ENCODE assay signal across 9 mouse cellular contexts in genomic region chr4:117096666-117097065, GRCm38 (mm10). TPM values are rescaled to one million over a fixed set of nuclear protein-coding genes. Genes with fewer than 3 reads are reported as not detected.
A peak's percentile ranks its signal among the peaks of the same experiment; 100 is the strongest.
DNase-seq lines count a peak whose midpoint lies in the region; ATAC-seq and TF ChIP-seq lines count a peak whose summit lies in the region.
"Had no signal": no experiment of that assay in that cellular context is flagged by ENCODE, and none has a peak within 500 bp of the region (broad histone marks: within the 10 kb centered on the region; RNA-seq: fewer than 3 reads in every experiment).

No protein-coding gene starts in this region.

- no peak overlapping the region for H3K4me3 ChIP-seq in CH12.LX (replicated peaks in 1 of 3; ENCODE audit: low read depth in 2 of 3, low read length in 2 of 3, poor library complexity in 1 of 3)
- peak overlapping the region; percentile 33 for H3K4me3 ChIP-seq in cortical plate, adult 2 months (ENCODE audit: insufficient read depth, low read length)
- H3K4me3 ChIP-seq in heart, postnatal 0 days (ENCODE audit: low read depth, low read length), result peak overlapping the region; percentile 56
- peak overlapping the region; percentile 47; the same call in 1 of the 2 replicates for H3K4me3 ChIP-seq in liver, embryonic 15.5 days (replicated peaks)
- H3K4me3 ChIP-seq in thymus, adult 2 months (ENCODE audit: control insufficient read depth, insufficient read depth, low read length), result no peak overlapping the region

- TF ChIP-seq RAD21 in CH12.LX (IDR thresholded peaks at IDR 0.05; ENCODE audit: low read depth, low read length), result no peak

- dilution Hi-C loops in CH12.LX (cut with MboI; ENCODE audit: extremely low pct_ligation_motif_present, extremely low pct_unique_long_range_greater_than_20kb, low sequenced_read_pairs), result no loop called here

- no peak for TF ChIP-seq POLR2A in CH12.LX (IDR thresholded peaks at IDR 0.05; ENCODE audit: low read depth, low read length)
- no peak for TF ChIP-seq POLR2A in cortical plate, adult 2 months (IDR thresholded peaks at IDR 0.05; ENCODE audit: extremely low read depth, insufficient read depth, low read length)
- no peak for TF ChIP-seq POLR2A in thymus, adult 2 months (IDR thresholded peaks at IDR 0.05; ENCODE audit: control insufficient read depth, extremely low read depth, insufficient read depth, low read length, poor library complexity)

- DNase-seq in CH12.LX (ENCODE audit: extremely low read depth), result no peak
- DNase-seq in heart, postnatal 0 days (ENCODE audit: low spot score), result peak; percentile 14
- DNase-seq in right cerebral cortex, adult 2 months (ENCODE audit: low spot score in 2 of 2), result no peak
- no peak for DNase-seq in frontal cortex, adult 2 months (ENCODE audit: extremely low spot score in 1 of 2, low spot score in 1 of 2)
- no peak for DNase-seq in thymus, adult 2 months

- in situ Hi-C loops in CH12.LX (cut with MboI; ENCODE audit: low pct_ligation_motif_present, low pct_unique_long_range_greater_than_20kb, low sequenced_read_pairs), result no loop called here

- H3K79me2 ChIP-seq in CH12.LX (replicated peaks; ENCODE audit: control insufficient read depth, extremely low read depth, insufficient read depth, poor library complexity, severe bottlenecking), result no peaks in the 10 kb centered on the region

- no peak overlapping the region for H3K27ac ChIP-seq in CH12.LX (ENCODE audit: insufficient read depth, low read depth)
- no peak overlapping the region for H3K27ac ChIP-seq in cortical plate, adult 2 months (ENCODE audit: insufficient read depth, low read length)
- peak overlapping the region; percentile 73 for H3K27ac ChIP-seq in heart, postnatal 0 days (ENCODE audit: low read depth)
- H3K27ac ChIP-seq in liver, embryonic 15.5 days (replicated peaks), result 0 out of 2 replicates have a peak overlapping the region, but pooled peaks have one; percentile 8
- H3K27ac ChIP-seq in thymus, adult 2 months (ENCODE audit: control insufficient read depth, insufficient read depth, low read length), result no peak overlapping the region
- H3K27ac ChIP-seq: liver, embryonic 14.5 days had no signal

- no peaks in the 10 kb centered on the region for H3K9me3 ChIP-seq in CH12.LX (replicated peaks; ENCODE audit: low read length)
- no peaks in the 10 kb centered on the region for H3K9me3 ChIP-seq in heart, postnatal 0 days (replicated peaks; ENCODE audit: control insufficient read depth, low read length)
- no peaks in the 10 kb centered on the region for H3K9me3 ChIP-seq in liver, embryonic 15.5 days (replicated peaks)

- H3K4me1 ChIP-seq in CH12.LX (ENCODE audit: control insufficient read depth in 1 of 2, insufficient read depth in 2 of 2), result peaks cover 0 to 6% of the 10 kb centered on the region in 2 experiments; a peak in 2 of 4 replicates
- peaks cover 2% of the 10 kb centered on the region; the same call in 1 of the 2 replicates for H3K4me1 ChIP-seq in cortical plate, adult 2 months (ENCODE audit: control insufficient read depth, insufficient read depth, low read length)
- peaks cover 11% of the 10 kb centered on the region; the same call in 1 of the 2 replicates for H3K4me1 ChIP-seq in heart, postnatal 0 days (ENCODE audit: control insufficient read depth, insufficient read depth)
- H3K4me1 ChIP-seq in liver, embryonic 15.5 days (replicated peaks), result peaks cover 18% of the 10 kb centered on the region
- peaks cover 19% of the 10 kb centered on the region for H3K4me1 ChIP-seq in thymus, adult 2 months (replicated peaks; ENCODE audit: control insufficient read depth, insufficient read depth, low read length)

- no peaks in the 10 kb centered on the region for H3K36me3 ChIP-seq in CH12.LX (replicated peaks in 1 of 2; ENCODE audit: control insufficient read depth in 1 of 2, insufficient read depth in 1 of 2, low read length in 1 of 2)
- H3K36me3 ChIP-seq in heart, postnatal 0 days (replicated peaks; ENCODE audit: control insufficient read depth, insufficient read depth, low read length), result no peaks in the 10 kb centered on the region
- no peaks in the 10 kb centered on the region for H3K36me3 ChIP-seq in liver, embryonic 15.5 days (replicated peaks)
- H3K36me3 ChIP-seq in thymus, adult 2 months (ENCODE audit: control insufficient read depth, insufficient read depth, low read length), result no peaks in the 10 kb centered on the region

- H3K27me3 ChIP-seq in CH12.LX (replicated peaks), result no peaks in the 10 kb centered on the region
- peaks cover 6% of the 10 kb centered on the region; the same call in 1 of the 2 replicates for H3K27me3 ChIP-seq in heart, postnatal 0 days (ENCODE audit: control insufficient read depth, insufficient read depth, low read length)
- H3K27me3 ChIP-seq in liver, embryonic 15.5 days, result peaks cover 55% of the 10 kb centered on the region
- H3K27me3 ChIP-seq in thymus, adult 2 months (ENCODE audit: control insufficient read depth, insufficient read depth, low read length), result no peaks in the 10 kb centered on the region; the same call in 1 of the 2 replicates

- no peak overlapping the region for H3K9ac ChIP-seq in CH12.LX (ENCODE audit: insufficient read depth, low read depth)
- H3K9ac ChIP-seq in heart, postnatal 0 days (replicated peaks; ENCODE audit: low read depth, low read length), result peak overlapping the region; percentile 55
- no peak overlapping the region for H3K9ac ChIP-seq in liver, embryonic 15.5 days
- H3K9ac ChIP-seq: liver, embryonic 14.5 days had no signal

- 26% methylated on average over 5 of the region's 5 CpGs for WGBS in heart, postnatal 0 days
- 16% methylated on average over 5 of the region's 5 CpGs for WGBS in liver, embryonic 15.5 days (ENCODE audit: insufficient replicate concordance)
- WGBS in thymus, adult 2 months, result 37% methylated on average over 5 of the region's 5 CpGs

- TF ChIP-seq EP300 in CH12.LX (IDR thresholded peaks at IDR 0.05; ENCODE audit: low read length), result no peak
- TF ChIP-seq EP300 in heart, postnatal 0 days (IDR thresholded peaks at IDR 0.05; ENCODE audit: low read depth), result no peak

- no peak for TF ChIP-seq CTCF in CH12.LX (conservative IDR thresholded peaks at IDR 0.05 in 1 of 2, IDR thresholded peaks at IDR 0.05 in 1 of 2; ENCODE audit: low read depth in 2 of 2, low read length in 2 of 2)
- no peak for TF ChIP-seq CTCF in cortical plate, adult 2 months (IDR thresholded peaks at IDR 0.05; ENCODE audit: extremely low read depth, insufficient read depth, low read length)
- TF ChIP-seq CTCF in heart, postnatal 0 days (IDR thresholded peaks at IDR 0.05; ENCODE audit: low read depth), result no peak
- no peak for TF ChIP-seq CTCF in thymus, adult 2 months (IDR thresholded peaks at IDR 0.05; ENCODE audit: borderline replicate concordance, control insufficient read depth, extremely low read depth, insufficient read depth, low read length, poor library complexity)

- no peak for ATAC-seq in heart, postnatal 0 days (ENCODE audit: insufficient read depth, low read depth)
- no peak for ATAC-seq in liver, embryonic 15.5 days (ENCODE audit: insufficient read depth)
- no peak for ATAC-seq in erythroid progenitor cell, adult 5-6 weeks (replicated peaks; ENCODE audit: low FRiP score, poor library complexity, severe bottlenecking)

- 0 out of 2 replicates have a peak overlapping the region, but pooled peaks have one; percentile 61 for H3K4me2 ChIP-seq in CH12.LX (ENCODE audit: insufficient read depth, low read depth, poor library complexity, severe bottlenecking)
- peak overlapping the region; percentile 81 for H3K4me2 ChIP-seq in heart, postnatal 0 days (ENCODE audit: low read depth, low read length)
- H3K4me2 ChIP-seq in liver, embryonic 15.5 days, result peak overlapping the region; percentile 67; the same call in 1 of the 2 replicates

RNA-seq across cellular contexts. Expression of gene Ptch2, which starts 0.8 kb away (rescaled TPM):
- 0.04 and 0.21 TPM in 2 replicates for total RNA-seq in CH12.LX (2012; rRNA removed)
- not detected in 2 replicates for total RNA-seq in CH12.LX (2014; rRNA removed)
- polyA plus RNA-seq in CH12.LX (2012; ENCODE audit: insufficient read length, low read depth), result 0.46 and 0.79 TPM in 2 replicates
- 1.5 and 1.8 TPM in 2 replicates for polyA plus RNA-seq in cortical plate, adult 2 months (2012; rRNA removed)
- 3.2 and 3.6 TPM in 2 replicates for total RNA-seq in heart, postnatal 0 days (2014; rRNA removed; ENCODE audit: low replicate concordance)
- 1.2 and 1.4 TPM in 2 replicates for polyA plus RNA-seq in heart, postnatal 0 days (2015; fragmentation: Nextera tagmentation; extraction: Ambion mirVana)
- polyA plus RNA-seq in liver, embryonic 15.5 days (2015; fragmentation: Nextera tagmentation; extraction: Ambion mirVana), result 0.56 and 0.66 TPM in 2 replicates
- total RNA-seq in erythroid progenitor cell, adult 5-6 weeks (2015; ENCODE audit: low replicate concordance), result not detected in 2 replicates
- 0.30 TPM in 1 of 2 replicates, not detected in the other for total RNA-seq in erythroid progenitor cell, adult 5-6 weeks (2017; ENCODE audit: low replicate concordance)
- polyA plus RNA-seq in frontal cortex, adult 2 months (2012; rRNA removed), result 2.7 and 2.9 TPM in 2 replicates
- 0.89 and 0.92 TPM in 2 replicates for polyA plus RNA-seq in thymus, adult 2 months (2012; rRNA removed)

RNA-seq across cellular contexts. Expression of gene Btbd19, which starts 28.9 kb away (rescaled TPM):
- total RNA-seq in CH12.LX (2012; rRNA removed) (31.5 and 32.4 TPM in 2 replicates), CH12.LX (2014; rRNA removed) (49.7 and 51.1 TPM in 2 replicates)
- 32.9 and 36.3 TPM in 2 replicates for polyA plus RNA-seq in CH12.LX (2012; ENCODE audit: insufficient read length, low read depth)
- 14.6 and 14.9 TPM in 2 replicates for polyA plus RNA-seq in cortical plate, adult 2 months (2012; rRNA removed)
- 7.4 and 8.6 TPM in 2 replicates for total RNA-seq in heart, postnatal 0 days (2014; rRNA removed; ENCODE audit: low replicate concordance)
- polyA plus RNA-seq in heart, postnatal 0 days (2015; fragmentation: Nextera tagmentation; extraction: Ambion mirVana), result 2.7 and 2.8 TPM in 2 replicates
- 2.9 and 3.2 TPM in 2 replicates for polyA plus RNA-seq in liver, embryonic 15.5 days (2015; fragmentation: Nextera tagmentation; extraction: Ambion mirVana)
- not detected in 2 replicates for total RNA-seq in erythroid progenitor cell, adult 5-6 weeks (2015; ENCODE audit: low replicate concordance)
- 1.2 and 5.1 TPM in 2 replicates for total RNA-seq in erythroid progenitor cell, adult 5-6 weeks (2017; ENCODE audit: low replicate concordance)
- 21.9 and 25.6 TPM in 2 replicates for polyA plus RNA-seq in frontal cortex, adult 2 months (2012; rRNA removed)
- 18.6 and 20.3 TPM in 2 replicates for polyA plus RNA-seq in thymus, adult 2 months (2012; rRNA removed)

RNA-seq across cellular contexts. Expression of gene Tctex1d4, which starts 29.9 kb away (rescaled TPM):
- total RNA-seq in CH12.LX (2012; rRNA removed) (0.55 and 0.98 TPM in 2 replicates), CH12.LX (2014; rRNA removed) (not detected in 2 replicates)
- not detected in 2 replicates for polyA plus RNA-seq in CH12.LX (2012; ENCODE audit: insufficient read length, low read depth)
- 0.68 and 1.8 TPM in 2 replicates for polyA plus RNA-seq in cortical plate, adult 2 months (2012; rRNA removed)
- total RNA-seq in heart, postnatal 0 days (2014; rRNA removed; ENCODE audit: low replicate concordance), result not detected in 2 replicates
- polyA plus RNA-seq in heart, postnatal 0 days (2015; fragmentation: Nextera tagmentation; extraction: Ambion mirVana), result 1.3 TPM in 1 of 2 replicates, not detected in the other
- polyA plus RNA-seq in liver, embryonic 15.5 days (2015; fragmentation: Nextera tagmentation; extraction: Ambion mirVana), result 0.12 TPM in 1 of 2 replicates, not detected in the other
- not detected in 2 replicates for total RNA-seq in erythroid progenitor cell, adult 5-6 weeks (2015; ENCODE audit: low replicate concordance)
- not detected in 2 replicates for total RNA-seq in erythroid progenitor cell, adult 5-6 weeks (2017; ENCODE audit: low replicate concordance)
- polyA plus RNA-seq in frontal cortex, adult 2 months (2012; rRNA removed), result 0.15 and 0.32 TPM in 2 replicates
- polyA plus RNA-seq in thymus, adult 2 months (2012; rRNA removed), result 1.1 and 2.0 TPM in 2 replicates
- polyA plus RNA-seq: liver, embryonic 14.5 days had no signal

RNA-seq across cellular contexts. Expression of gene Plk3, which starts 37.1 kb away (rescaled TPM):
- total RNA-seq in CH12.LX (2012; rRNA removed) (12.0 and 13.8 TPM in 2 replicates), CH12.LX (2014; rRNA removed) (8.6 and 8.8 TPM in 2 replicates)
- polyA plus RNA-seq in CH12.LX (2012; ENCODE audit: insufficient read length, low read depth), result 14.7 and 18.5 TPM in 2 replicates
- polyA plus RNA-seq in cortical plate, adult 2 months (2012; rRNA removed), result 16.0 and 19.5 TPM in 2 replicates
- total RNA-seq in heart, postnatal 0 days (2014; rRNA removed; ENCODE audit: low replicate concordance), result 1.6 and 4.0 TPM in 2 replicates
- 1.6 and 1.9 TPM in 2 replicates for polyA plus RNA-seq in heart, postnatal 0 days (2015; fragmentation: Nextera tagmentation; extraction: Ambion mirVana)
- polyA plus RNA-seq in liver, embryonic 15.5 days (2015; fragmentation: Nextera tagmentation; extraction: Ambion mirVana), result 2.5 and 3.2 TPM in 2 replicates
- total RNA-seq in erythroid progenitor cell, adult 5-6 weeks (2015; ENCODE audit: low replicate concordance), result not detected in 2 replicates
- 0.51 and 0.61 TPM in 2 replicates for total RNA-seq in erythroid progenitor cell, adult 5-6 weeks (2017; ENCODE audit: low replicate concordance)
- 11.2 and 15.6 TPM in 2 replicates for polyA plus RNA-seq in frontal cortex, adult 2 months (2012; rRNA removed)
- 18.0 and 21.4 TPM in 2 replicates for polyA plus RNA-seq in thymus, adult 2 months (2012; rRNA removed)

RNA-seq across cellular contexts. Expression of gene Rps8, which starts 59.4 kb away (rescaled TPM):
- 5,379 and 5,435 TPM in 2 replicates for total RNA-seq in CH12.LX (2012; rRNA removed)
- total RNA-seq in CH12.LX (2014; rRNA removed), result 2,191 and 2,455 TPM in 2 replicates
- 1,480 and 1,967 TPM in 2 replicates for polyA plus RNA-seq in CH12.LX (2012; ENCODE audit: insufficient read length, low read depth)
- 499 and 554 TPM in 2 replicates for polyA plus RNA-seq in cortical plate, adult 2 months (2012; rRNA removed)
- total RNA-seq in heart, postnatal 0 days (2014; rRNA removed; ENCODE audit: low replicate concordance), result 638 and 752 TPM in 2 replicates
- polyA plus RNA-seq in heart, postnatal 0 days (2015; fragmentation: Nextera tagmentation; extraction: Ambion mirVana), result 456 and 475 TPM in 2 replicates
- polyA plus RNA-seq in liver, embryonic 15.5 days (2015; fragmentation: Nextera tagmentation; extraction: Ambion mirVana), result 536 and 611 TPM in 2 replicates
- 1,437 and 1,602 TPM in 2 replicates for total RNA-seq in erythroid progenitor cell, adult 5-6 weeks (2015; ENCODE audit: low replicate concordance)
- 328 and 447 TPM in 2 replicates for total RNA-seq in erythroid progenitor cell, adult 5-6 weeks (2017; ENCODE audit: low replicate concordance)
- 496 and 568 TPM in 2 replicates for polyA plus RNA-seq in frontal cortex, adult 2 months (2012; rRNA removed)
- polyA plus RNA-seq in thymus, adult 2 months (2012; rRNA removed), result 698 and 732 TPM in 2 replicates

Comparison
In these comparisons a context has a peak if more than half of its experiments do, and no peak if none do; other contexts are left out.
1. H3K27ac ChIP-seq: peak in heart, postnatal 0 days (single experiment) and liver, embryonic 15.5 days (single experiment); none in CH12.LX (single experiment), cortical plate, adult 2 months (single experiment) and thymus, adult 2 months (single experiment).
2. H3K4me3 ChIP-seq: peak in cortical plate, adult 2 months (single experiment), heart, postnatal 0 days (single experiment) and liver, embryonic 15.5 days (single experiment); none in CH12.LX (0 of 3) and thymus, adult 2 months (single experiment).
3. Peak in every context shown above with its lines, with median percentiles within 50 percentile points of each other: H3K4me2 ChIP-seq.